Mouse (Mus musculus) induced T-regulatory cell, adult 2 months (primary cell): ENCODE measurements at regions not wholly inside any gene's neighbourhood (a gene's known extent, or its start where the extent isn't known, plus 50 kb on each side); places are given as distances from the start of the nearest gene placed in this dataset.

Experiments
- DNase-seq: peaks from one replicate; pipeline ENCODE4 v3.0.0-alpha.2; 2012; ENCODE audit warnings: low read depth

- no peak for DNase-seq
Measured at GRCm38 (mm10) chr17:65193341-65193740, 347.2 kb downstream of the Tmem232 start.

GRCm38 (mm10) chr17:65192432-65193059, 348.0 kb downstream of the Tmem232 start:
- DNase-seq = no peak

GRCm38 (mm10) chr17:65190839-65191591, 349.6 kb downstream of the Tmem232 start:
- DNase-seq = no peak

GRCm38 (mm10) chr17:65181164-65181563, 345.3 kb upstream of the 4930583I09Rik start:
- DNase-seq = no peak

GRCm38 (mm10) chr17:65175770-65176169, 339.9 kb upstream of the 4930583I09Rik start:
- DNase-seq = no peak

- DNase-seq = no peak
Measured at GRCm38 (mm10) chr17:65174114-65174513, 338.2 kb upstream of the 4930583I09Rik start.

- no peak for DNase-seq
Measured at GRCm38 (mm10) chr17:65173236-65173635, 337.4 kb upstream of the 4930583I09Rik start.

GRCm38 (mm10) chr17:65170691-65171090, 334.8 kb upstream of the 4930583I09Rik start:
- no peak for DNase-seq

- DNase-seq = no peak
Measured at GRCm38 (mm10) chr17:65169981-65170617, 334.2 kb upstream of the 4930583I09Rik start.

- DNase-seq = no peak
Measured at GRCm38 (mm10) chr17:65146376-65146775, 310.5 kb upstream of the 4930583I09Rik start.

- DNase-seq = no peak
Measured at GRCm38 (mm10) chr17:65114651-65115050, 278.8 kb upstream of the 4930583I09Rik start.

GRCm38 (mm10) chr17:65113121-65113520, 277.2 kb upstream of the 4930583I09Rik start:
- DNase-seq = no peak

- DNase-seq = no peak
Measured at GRCm38 (mm10) chr17:65105622-65106021, 269.8 kb upstream of the 4930583I09Rik start.

GRCm38 (mm10) chr17:65101157-65101556, 265.3 kb upstream of the 4930583I09Rik start:
- no peak for DNase-seq

GRCm38 (mm10) chr17:65082249-65082648, 246.4 kb upstream of the 4930583I09Rik start:
- no peak for DNase-seq

GRCm38 (mm10) chr17:65081779-65082086, 245.9 kb upstream of the 4930583I09Rik start:
- no peak for DNase-seq

- no peak for DNase-seq
Measured at GRCm38 (mm10) chr17:65081072-65081778, 245.4 kb upstream of the 4930583I09Rik start.

- no peak for DNase-seq
Measured at GRCm38 (mm10) chr17:65074878-65075277, 239.0 kb upstream of the 4930583I09Rik start.

- DNase-seq = no peak
Measured at GRCm38 (mm10) chr17:65071114-65071513, 235.2 kb upstream of the 4930583I09Rik start.

GRCm38 (mm10) chr17:65066135-65066534, 230.3 kb upstream of the 4930583I09Rik start:
- no peak for DNase-seq

GRCm38 (mm10) chr17:65056059-65056458, 220.2 kb upstream of the 4930583I09Rik start:
- DNase-seq = no peak

- DNase-seq = no peak
Measured at GRCm38 (mm10) chr17:65049860-65050482, 214.1 kb upstream of the 4930583I09Rik start.
